Mouse (Mus musculus): ENCODE measurements around the gene Opn1sw.

GRCm38 (mm10) chr6:29388052-29388518 is at the start of gene Opn1sw:
- TF ChIP-seq CTCF (IDR thresholded peaks at IDR 0.05; ENCODE audit: low read depth, low read length) (no peak), POLR2AphosphoS5 (IDR thresholded peaks at IDR 0.05; ENCODE audit: insufficient replicate concordance, low read depth, low read length) (no peak)
